Mouse (Mus musculus) midbrain, embryonic 13.5 days (tissue): ENCODE measurements around the gene Mup21. TPM values are rescaled to one million over a fixed set of nuclear protein-coding genes. Genes with fewer than 3 reads are reported as not detected.
"Not testable (repeated sequence)": the region's sequence is repeated elsewhere in the genome, so short reads cannot be mapped to it uniquely, and the experiment has no call there.

Experiments
- ATAC-seq: fragments of 200-750 bp; cut with Nextera tagmentation; 2 replicates; pipeline ENCODE4 v1.8.0; 2017; ENCODE audit warnings: mild to moderate bottlenecking, moderate TSS enrichment, moderate library complexity
- H3K27ac ChIP-seq: fragments of 300-500 bp; sonication (generic); 2 replicates; pipeline ENCODE4 v1.5.1; 2015; ENCODE audit warnings: inconsistent platforms, mild to moderate bottlenecking, moderate library complexity
- H3K27me3 ChIP-seq: fragments of 300-500 bp; sonication (generic); 2 replicates; pipeline ENCODE4 v1.6.1; 2015; ENCODE audit warnings: mild to moderate bottlenecking, inconsistent platforms
- H3K36me3 ChIP-seq: fragments of 300-500 bp; sonication (generic); 2 replicates; pipeline ENCODE4 v1.6.1; 2015; ENCODE audit warnings: mild to moderate bottlenecking, inconsistent platforms
- H3K4me1 ChIP-seq: fragments of 300-500 bp; sonication (generic); replicated peaks from 2 replicates; pipeline ENCODE4 v1.6.1; 2015; ENCODE audit warnings: inconsistent platforms
- H3K4me2 ChIP-seq: fragments of 300-500 bp; sonication (generic); replicated peaks from 2 replicates; pipeline ENCODE4 v1.6.1; 2015; ENCODE audit warnings: moderate library complexity, mild to moderate bottlenecking, inconsistent platforms
- H3K4me3 ChIP-seq: fragments of 300-500 bp; sonication (generic); replicated peaks from 2 replicates; pipeline ENCODE4 v1.5.1; 2015; ENCODE audit warnings: mild to moderate bottlenecking, inconsistent platforms
- H3K9ac ChIP-seq: fragments of 300-500 bp; sonication (generic); replicated peaks from 2 replicates; pipeline ENCODE4 v1.6.1; 2015; ENCODE audit warnings: mild to moderate bottlenecking, inconsistent platforms
- H3K9me3 ChIP-seq: fragments of 300-500 bp; sonication (generic); 2 replicates; pipeline ENCODE4 v1.6.1; 2016; ENCODE audit warnings: mild to moderate bottlenecking, inconsistent platforms
- WGBS: fragments of 180-500 bp; shearing (Covaris S2); methylation state at CpG from one replicate; pipeline ENCODE4 v1.1.7; 2015; 5-methylcytosine and 5-hydroxymethylcytosine counted together
- polyA plus RNA-seq: library from polyadenylated mRNA; unstranded; fragments of >200 nt; fragmentation: Nextera tagmentation; extraction: Ambion mirVana; gene quantifications from 2 replicates; pipeline ENCODE4 v1.2.1, GENCODE M21; 2015

Mup21 gene
- not detected in 2 replicates for polyA plus RNA-seq

DNA sequence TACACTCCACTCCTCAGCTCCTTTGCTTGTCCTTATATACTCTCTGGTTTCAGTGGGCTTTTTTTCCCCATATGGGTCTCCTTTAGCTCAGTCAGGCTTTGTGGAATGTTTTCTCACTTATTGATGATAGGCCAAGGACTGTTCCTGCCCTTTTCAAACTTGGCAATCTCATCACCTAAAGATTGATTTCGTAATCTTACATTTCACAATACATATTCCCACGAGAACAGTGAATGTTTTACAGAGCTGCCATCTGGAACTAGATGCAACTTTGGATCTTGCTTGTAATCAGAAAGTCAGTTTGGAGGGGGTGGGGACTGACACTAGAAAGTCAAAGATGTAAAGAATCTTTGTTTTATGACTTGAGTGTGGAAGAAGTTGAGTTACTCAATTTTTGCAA lies at the start of gene Mup21:
Gene Mup21, minus strand, starts transcription at position 53 of the 400 bp plus-strand sequence.
- H3K36me3 ChIP-seq: no peaks in the 10 kb centered on the region
- H3K4me1 ChIP-seq: no peaks in the 10 kb centered on the region
- no peak for ATAC-seq
- no peak within 1 kb of the TSS for H3K27ac ChIP-seq
- H3K4me2 ChIP-seq: no peak within 1 kb of the TSS
- no peak within 1 kb of the TSS for H3K4me3 ChIP-seq
- WGBS: 81% methylated on average over 2 of the region's 2 CpGs
- H3K9ac ChIP-seq: no peak within 1 kb of the TSS
- no peaks in the 10 kb centered on the region for H3K9me3 ChIP-seq
- H3K27me3 ChIP-seq: no peaks in the 10 kb centered on the region

DNA sequence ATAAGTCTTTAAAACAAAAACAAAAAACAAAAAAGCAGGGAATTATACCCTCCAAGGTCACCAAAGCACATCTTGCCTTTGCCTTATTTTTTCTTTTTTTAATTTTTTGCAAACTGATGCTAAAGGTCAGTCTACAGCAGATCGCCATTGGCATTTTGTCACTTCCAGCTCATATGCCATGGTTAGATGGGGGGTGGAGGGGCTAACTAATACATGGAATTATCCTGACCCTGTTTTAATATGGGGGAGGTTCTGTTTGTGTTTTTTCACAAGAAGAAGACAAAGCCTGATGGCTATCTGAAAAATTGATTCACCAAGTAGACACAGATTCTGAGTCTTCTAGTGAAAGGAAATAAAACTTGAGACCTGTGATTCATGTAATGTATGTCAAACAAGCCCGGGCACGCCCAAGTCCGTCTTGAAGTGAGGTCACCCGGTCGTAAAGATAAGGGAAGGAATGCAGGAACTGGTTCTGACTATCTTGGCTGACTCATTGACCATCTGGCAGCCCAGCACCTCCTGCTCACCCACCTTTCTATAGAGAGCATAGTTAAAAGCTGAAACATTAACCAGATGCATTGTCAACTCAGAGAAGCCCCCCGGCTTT lies 49.4 kb upstream of the Mup21 start:
- no peak overlapping the region for H3K4me2 ChIP-seq
- WGBS: 97% methylated on average over 7 of the region's 7 CpGs
- no peaks in the 10 kb centered on the region for H3K27me3 ChIP-seq
- H3K27ac ChIP-seq: no peak overlapping the region
- no peak overlapping the region for H3K4me3 ChIP-seq
- no peak for ATAC-seq
- H3K9me3 ChIP-seq: peaks cover 25% of the 10 kb centered on the region
- no peak overlapping the region for H3K9ac ChIP-seq
- H3K4me1 ChIP-seq: no peaks in the 10 kb centered on the region
- H3K36me3 ChIP-seq: peaks cover 90% of the 10 kb centered on the region

DNA sequence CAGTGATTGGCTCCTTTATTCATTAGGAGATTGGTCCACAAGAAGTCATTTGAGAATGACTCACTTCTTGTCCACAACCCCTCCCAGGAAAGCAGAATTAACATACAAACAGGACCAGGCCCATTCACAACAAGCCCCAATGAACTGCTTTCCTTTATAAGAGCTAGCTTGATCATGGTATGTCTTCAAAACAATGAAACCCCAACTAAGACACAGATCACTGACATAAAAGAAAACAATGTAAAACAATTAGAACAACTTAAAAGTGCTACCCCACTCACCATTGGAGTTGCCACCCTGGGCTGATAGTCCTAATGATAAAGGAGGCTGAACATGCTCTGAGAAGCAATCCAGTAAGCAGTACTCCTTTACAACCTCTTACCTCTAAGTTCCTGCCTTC lies 38.1 kb upstream of the Mup21 start:
- Histone ChIP-seq H3K27me3 (no peaks in the 10 kb centered on the region), H3K4me1 (no peaks in the 10 kb centered on the region), H3K27ac (no peak overlapping the region), H3K9ac (no peak overlapping the region), H3K4me2 (no peak overlapping the region), H3K4me3 (no peak overlapping the region), H3K9me3 (peaks cover 58% of the 10 kb centered on the region), H3K36me3 (peaks cover 62% of the 10 kb centered on the region)
- no peak for ATAC-seq

DNA sequence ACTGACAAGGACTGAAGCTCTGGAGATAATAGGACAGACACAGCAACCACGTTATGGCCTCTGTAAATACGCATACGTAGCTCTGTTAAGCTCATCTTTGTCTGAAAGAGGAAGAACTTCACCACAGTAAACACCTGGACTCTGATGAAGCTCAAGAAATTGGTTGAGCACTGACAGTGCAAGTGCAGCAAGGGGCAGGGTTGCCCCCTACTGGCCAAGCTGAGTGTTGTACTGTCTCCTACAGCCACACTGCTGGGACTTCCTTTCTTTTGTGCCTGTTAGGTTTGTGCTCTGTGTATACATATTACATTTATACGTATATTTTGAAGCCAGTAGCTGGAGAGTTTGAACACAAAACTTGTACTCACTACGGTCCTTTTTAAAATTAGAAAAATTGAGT lies 26.6 kb upstream of the Mup21 start:
- no peaks in the 10 kb centered on the region for H3K27me3 ChIP-seq
- no peak overlapping the region for H3K4me2 ChIP-seq
- H3K4me1 ChIP-seq: no peaks in the 10 kb centered on the region
- 49% methylated on average over 5 of the region's 5 CpGs for WGBS
- H3K9me3 ChIP-seq: no peaks in the 10 kb centered on the region
- H3K27ac ChIP-seq: no peak overlapping the region
- no peaks in the 10 kb centered on the region for H3K36me3 ChIP-seq
- no peak overlapping the region for H3K4me3 ChIP-seq
- ATAC-seq: no peak
- H3K9ac ChIP-seq: no peak overlapping the region

DNA sequence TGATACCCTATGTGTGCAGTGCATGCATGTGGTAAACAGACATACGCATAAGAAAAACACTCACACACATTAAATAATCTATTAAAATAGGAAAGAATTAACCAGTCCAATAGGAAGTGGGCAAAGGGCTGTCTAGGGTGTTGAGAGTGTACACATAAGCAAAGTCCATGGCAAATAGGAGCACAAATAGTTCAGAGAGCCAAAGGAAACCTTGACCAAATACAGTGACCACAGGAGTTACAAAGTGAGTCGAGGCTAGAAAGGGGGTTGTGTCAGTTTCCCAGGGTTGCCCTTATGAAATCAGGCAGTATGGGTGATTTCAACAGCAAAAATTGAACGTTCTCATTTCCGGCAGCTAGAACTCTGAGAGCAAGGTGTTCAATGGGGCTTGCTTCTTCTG lies 23.8 kb upstream of the Mup21 start:
- no peak overlapping the region for H3K27ac ChIP-seq
- no peak for ATAC-seq
- no peaks in the 10 kb centered on the region for H3K27me3 ChIP-seq

DNA sequence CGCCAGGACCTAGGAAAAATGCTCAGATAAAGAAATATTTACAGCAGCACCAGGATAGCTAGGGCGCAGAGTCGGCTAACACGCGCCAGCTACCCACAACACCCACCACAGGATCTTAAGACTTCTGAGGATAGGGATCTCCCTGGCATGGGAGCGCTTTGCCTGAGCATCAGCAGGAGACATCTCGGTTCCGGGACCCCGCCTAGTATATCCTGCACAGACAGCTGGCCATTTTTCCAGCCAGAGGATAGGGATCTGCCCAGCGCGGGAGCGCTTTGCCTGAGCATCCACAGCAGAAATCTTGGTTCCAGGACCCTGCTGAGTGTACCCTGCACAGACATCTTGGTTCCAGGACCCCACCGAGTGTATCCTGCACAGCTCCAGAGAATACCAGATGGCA lies 17.0 kb upstream of the Mup21 start:
- not testable (repeated sequence) for H3K9me3 ChIP-seq, H3K27ac ChIP-seq, ATAC-seq, H3K4me2 ChIP-seq, H3K27me3 ChIP-seq, H3K4me3 ChIP-seq, H3K9ac ChIP-seq, H3K36me3 ChIP-seq, H3K4me1 ChIP-seq
- WGBS: 94% methylated on average over 13 of the region's 13 CpGs

More for the DNA sequence above, 23.8 kb upstream of the Mup21 start:
- 91% methylated on average over 4 of the region's 4 CpGs for WGBS
- H3K9ac ChIP-seq: no peak overlapping the region
- H3K4me1 ChIP-seq: no peaks in the 10 kb centered on the region
- H3K36me3 ChIP-seq: no peaks in the 10 kb centered on the region
- H3K9me3 ChIP-seq: no peaks in the 10 kb centered on the region
- H3K4me2 ChIP-seq: no peak overlapping the region
- H3K4me3 ChIP-seq: no peak overlapping the region

DNA sequence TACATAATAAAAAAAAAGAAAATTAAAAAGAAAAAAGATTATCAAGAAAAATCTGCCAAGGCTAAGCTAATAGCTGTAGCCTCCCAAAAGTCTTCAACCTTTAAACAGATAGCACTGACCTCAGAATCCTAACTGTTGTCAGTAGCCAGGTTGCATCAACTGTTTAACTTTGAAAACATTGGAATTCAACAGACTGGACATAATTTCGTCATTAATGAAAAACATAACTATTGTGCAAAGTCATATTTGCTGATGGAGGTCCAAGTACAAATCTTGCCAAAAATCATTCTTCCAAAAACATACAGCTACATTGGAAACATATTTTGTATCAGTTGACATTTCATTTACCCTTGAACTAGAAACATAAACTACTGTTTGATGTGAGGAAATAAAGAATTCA lies 7.7 kb upstream of the Mup21 start:
- WGBS: 64% methylated on average over 1 of the region's 1 CpGs
- Histone ChIP-seq H3K9ac (no peak overlapping the region), H3K4me3 (no peak overlapping the region), H3K27me3 (no peaks in the 10 kb centered on the region), H3K9me3 (no peaks in the 10 kb centered on the region), H3K36me3 (no peaks in the 10 kb centered on the region), H3K27ac (no peak overlapping the region), H3K4me2 (no peak overlapping the region), H3K4me1 (no peaks in the 10 kb centered on the region)
- no peak for ATAC-seq

DNA sequence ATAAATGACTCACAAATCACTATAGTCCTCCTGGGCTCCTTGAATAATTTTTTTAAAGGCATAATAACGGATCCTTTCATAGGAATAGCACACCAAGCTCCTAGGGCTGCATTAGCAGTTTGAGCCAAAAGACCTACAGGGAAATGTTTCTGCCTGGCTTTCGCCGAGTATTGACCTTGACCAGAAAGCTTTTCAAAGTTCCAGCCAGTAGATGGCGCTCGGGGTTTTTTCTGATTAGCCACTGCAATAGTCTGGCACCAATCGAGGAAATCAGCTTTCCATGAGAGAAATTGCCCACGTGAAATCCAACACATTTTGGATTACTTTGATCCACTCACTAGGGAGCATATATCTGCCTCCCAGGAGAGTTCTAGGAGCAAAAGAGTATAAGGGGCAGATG lies 17.0 kb downstream of the Mup21 start:
- Histone ChIP-seq H3K4me2 (no peak overlapping the region), H3K27ac (no peak overlapping the region), H3K27me3 (no peaks in the 10 kb centered on the region), H3K36me3 (no peaks in the 10 kb centered on the region), H3K9me3 (peaks cover 27% of the 10 kb centered on the region), H3K4me1 (no peaks in the 10 kb centered on the region), H3K9ac (no peak overlapping the region), H3K4me3 (no peak overlapping the region)
- ATAC-seq: no peak
- WGBS: 72% methylated on average over 7 of the region's 7 CpGs

DNA sequence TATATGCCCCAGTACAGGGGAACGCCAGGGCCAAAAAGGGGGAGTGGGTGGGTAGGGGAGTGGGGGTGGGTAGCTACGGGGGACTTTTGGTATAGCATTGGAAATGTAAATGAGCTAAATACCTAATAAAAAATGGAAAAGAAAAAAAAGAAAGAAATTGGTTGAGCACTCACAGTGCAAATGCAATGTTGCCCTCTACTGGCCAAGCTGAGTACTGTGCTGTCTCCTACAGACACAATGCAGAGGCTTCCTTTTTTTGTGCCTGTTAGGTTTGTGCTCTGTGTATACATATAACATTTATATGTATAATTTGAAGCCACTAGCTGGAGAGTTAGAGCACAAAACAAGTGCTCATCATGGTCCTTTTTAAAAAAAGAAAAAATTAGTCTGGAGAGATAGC lies 47.3 kb downstream of the Mup21 start:
- not testable (repeated sequence) for H3K36me3 ChIP-seq, H3K27me3 ChIP-seq, H3K9me3 ChIP-seq, H3K9ac ChIP-seq, H3K4me2 ChIP-seq, H3K4me3 ChIP-seq, ATAC-seq, H3K27ac ChIP-seq, H3K4me1 ChIP-seq
- WGBS: 78% methylated on average over 2 of the region's 2 CpGs

Other genes with a start within 250 kb of the Mup21 start
- gene Mup20, start 96.7 kb downstream of the Mup21 start, polyA plus RNA-seq: not detected in 2 replicates
- gene Mup3, start 63.5 kb downstream of the Mup21 start, polyA plus RNA-seq: not detected in 2 replicates
- 28.1 and 34.6 TPM in 2 replicates for gene Zfp37, start 80.2 kb upstream of the Mup21 start, polyA plus RNA-seq
- gene Slc31a2, start 111.7 kb upstream of the Mup21 start, polyA plus RNA-seq: 11.4 and 12.5 TPM in 2 replicates
- 23.6 and 24.0 TPM in 2 replicates for gene Fkbp15, start 209.7 kb upstream of the Mup21 start, polyA plus RNA-seq
- 37.9 and 38.2 TPM in 2 replicates for gene Slc31a1, start 209.9 kb upstream of the Mup21 start, polyA plus RNA-seq